Mouse (Mus musculus): ENCODE results near the gene Hnrnpul1.
"Not testable (repeated sequence)": the region's sequence is repeated elsewhere in the genome, so short reads cannot be mapped to it uniquely, and the experiment has no call there.

Hnrnpul1 gene

GRCm38 (mm10) chr7:25721776-25722175 is 32.8 kb downstream of the Hnrnpul1 start:
- not testable (repeated sequence) for DNase-seq (ENCODE audit: inconsistent age in 2 of 2, low spot score in 1 of 2)

- peak in 1 of 2 experiments; percentile 22 for DNase-seq (ENCODE audit: inconsistent age in 2 of 2, low spot score in 1 of 2)
These were observed 33.8 kb downstream of the Hnrnpul1 start for GRCm38 (mm10) chr7:25720760-25721159.

GRCm38 (mm10) chr7:25719761-25720610 is 34.6 kb downstream of the Hnrnpul1 start:
- peak; percentile 78 to 93 for DNase-seq (ENCODE audit: inconsistent age in 2 of 2, low spot score in 1 of 2)

GRCm38 (mm10) chr7:25718788-25719417 is 35.7 kb downstream of the Hnrnpul1 start, which contains the start of gene Ccdc97:
Ccdc97 (minus strand) TSS chr7:25719088.
- peak; percentile 95 to 98 for DNase-seq (ENCODE audit: inconsistent age in 2 of 2, low spot score in 1 of 2)

GRCm38 (mm10) chr7:25717478-25717877 is 37.1 kb downstream of the Hnrnpul1 start:
- peak in 1 of 2 experiments; percentile 22 for DNase-seq (ENCODE audit: inconsistent age in 2 of 2, low spot score in 1 of 2)

GRCm38 (mm10) chr7:25715731-25716271 is 38.8 kb downstream of the Hnrnpul1 start:
- DNase-seq (ENCODE audit: inconsistent age in 2 of 2, low spot score in 1 of 2): peak in 1 of 2 experiments; percentile 25

- no peak for DNase-seq (ENCODE audit: inconsistent age in 2 of 2, low spot score in 1 of 2)
These were observed 40.0 kb downstream of the Hnrnpul1 start for GRCm38 (mm10) chr7:25714581-25714980.

GRCm38 (mm10) chr7:25712801-25713200 is 41.8 kb downstream of the Hnrnpul1 start:
- no peak for DNase-seq (ENCODE audit: inconsistent age in 2 of 2, low spot score in 1 of 2)

GRCm38 (mm10) chr7:25711731-25712197 is 42.8 kb downstream of the Hnrnpul1 start:
- peak; percentile 78 for DNase-seq (ENCODE audit: inconsistent age in 2 of 2, low spot score in 1 of 2)

- DNase-seq (ENCODE audit: inconsistent age in 2 of 2, low spot score in 1 of 2): no peak
These were observed 43.4 kb downstream of the Hnrnpul1 start for GRCm38 (mm10) chr7:25711165-25711564.

GRCm38 (mm10) chr7:25710519-25711130 is 43.9 kb downstream of the Hnrnpul1 start:
- peak; percentile 61 to 70 for DNase-seq (ENCODE audit: inconsistent age in 2 of 2, low spot score in 1 of 2)

- peak in 1 of 2 experiments; percentile 63 for DNase-seq (ENCODE audit: inconsistent age in 2 of 2, low spot score in 1 of 2)
These were observed 44.6 kb downstream of the Hnrnpul1 start for GRCm38 (mm10) chr7:25709961-25710360.

GRCm38 (mm10) chr7:25707581-25708292 is 46.8 kb downstream of the Hnrnpul1 start:
- peak; percentile 62 to 78 for DNase-seq (ENCODE audit: inconsistent age in 2 of 2, low spot score in 1 of 2)

GRCm38 (mm10) chr7:25706578-25707170 is 47.9 kb downstream of the Hnrnpul1 start:
- no peak for DNase-seq (ENCODE audit: inconsistent age in 2 of 2, low spot score in 1 of 2)

GRCm38 (mm10) chr7:25705801-25706251 is 48.7 kb downstream of the Hnrnpul1 start:
- DNase-seq (ENCODE audit: inconsistent age in 2 of 2, low spot score in 1 of 2): peak in 1 of 2 experiments; percentile 66

- DNase-seq (ENCODE audit: inconsistent age in 2 of 2, low spot score in 1 of 2): peak in 1 of 2 experiments; percentile 65
These were observed 49.7 kb downstream of the Hnrnpul1 start for GRCm38 (mm10) chr7:25704716-25705364.

- DNase-seq (ENCODE audit: inconsistent age in 2 of 2, low spot score in 1 of 2): no peak
These were observed 50.6 kb downstream of the Hnrnpul1 start for GRCm38 (mm10) chr7:25703793-25704494.

- DNase-seq (ENCODE audit: inconsistent age in 2 of 2, low spot score in 1 of 2): no peak
These were observed 52.2 kb downstream of the Hnrnpul1 start for GRCm38 (mm10) chr7:25702350-25702749.

GRCm38 (mm10) chr7:25700732-25701131 is 53.8 kb downstream of the Hnrnpul1 start:
- DNase-seq (ENCODE audit: inconsistent age in 2 of 2, low spot score in 1 of 2): no peak

Measured in adrenal gland, adult (tissue).